Mouse (Mus musculus) kidney, embryonic 14.5 days (tissue): ENCODE measurements around the gene Ncam1. TPM values are rescaled to one million over a fixed set of nuclear protein-coding genes. Genes with fewer than 3 reads are reported as not detected.

Experiments
- ATAC-seq: fragments of 200-750 bp; cut with Nextera tagmentation; 2 replicates; pipeline ENCODE4 v1.8.0; 2017; ENCODE audit warnings: moderate number of reproducible peaks, mild to moderate bottlenecking, moderate TSS enrichment, moderate library complexity; ENCODE audit not compliant: low FRiP score, low TSS enrichment
- H3K27ac ChIP-seq: fragments of 300-500 bp; sonication (generic); 2 replicates; pipeline ENCODE4 v1.5.1; 2014; ENCODE audit warnings: low read depth, mild to moderate bottlenecking, low read length, moderate library complexity, mixed read lengths
- H3K27me3 ChIP-seq: fragments of 300-500 bp; sonication (generic); 2 replicates; pipeline ENCODE4 v1.6.1; 2014; ENCODE audit warnings: mild to moderate bottlenecking, low read length; ENCODE audit not compliant: control insufficient read depth, insufficient read depth
- H3K36me3 ChIP-seq: fragments of 300-500 bp; sonication (generic); 2 replicates; pipeline ENCODE4 v1.6.1; 2014; ENCODE audit warnings: low read length, mixed read lengths; ENCODE audit not compliant: control insufficient read depth, insufficient read depth
- H3K4me1 ChIP-seq: fragments of 300-500 bp; sonication (generic); 2 replicates; pipeline ENCODE4 v1.6.1; 2014; ENCODE audit warnings: low read length, mixed read lengths; ENCODE audit not compliant: control insufficient read depth, insufficient read depth
- H3K4me2 ChIP-seq: fragments of 300-500 bp; sonication (generic); replicated peaks from 2 replicates; pipeline ENCODE4 v1.6.1; 2014; ENCODE audit warnings: low read depth, mild to moderate bottlenecking, low read length
- H3K4me3 ChIP-seq: fragments of 300-500 bp; sonication (generic); 2 replicates; pipeline ENCODE4 v1.5.1; 2014; ENCODE audit warnings: mild to moderate bottlenecking, low read length
- H3K9ac ChIP-seq: fragments of 300-500 bp; sonication (generic); 2 replicates; pipeline ENCODE4 v1.6.1; 2014; ENCODE audit warnings: low read depth, mild to moderate bottlenecking, low read length, moderate library complexity
- H3K9me3 ChIP-seq: fragments of 300-500 bp; sonication (generic); 2 replicates; pipeline ENCODE4 v1.6.1; 2016; ENCODE audit warnings: low read length; ENCODE audit not compliant: control insufficient read depth
- WGBS: fragments of 180-500 bp; shearing (Covaris S2); extraction: QIAGEN DNeasy Blood & Tissue Kit; methylation state at CpG from one replicate; pipeline ENCODE4 v1.1.7; 2014; 5-methylcytosine and 5-hydroxymethylcytosine counted together
- polyA plus RNA-seq: library from polyadenylated mRNA; unstranded; fragments of >200 nt; fragmentation: Nextera tagmentation; extraction: Ambion mirVana; gene quantifications from 2 replicates; pipeline ENCODE4 v1.2.1, GENCODE M21; 2014

Ncam1 gene
- polyA plus RNA-seq, 1 experiment from 2014 or later, result 126 TPM

GRCm38 (mm10) chr9:49593951-49594536 lies 204.7 kb downstream of the Ncam1 start:
- H3K4me2 ChIP-seq, result no peak overlapping the region
- H3K9ac ChIP-seq, result no peak overlapping the region
- H3K4me3 ChIP-seq, result no peak overlapping the region
- WGBS, result 31% methylated on average over 10 of the region's 10 CpGs
- 0 out of 2 replicates have a peak, but pooled peaks have one; percentile 43 for ATAC-seq
- H3K9me3 ChIP-seq, result no peaks in the 10 kb centered on the region
- no peaks in the 10 kb centered on the region for H3K36me3 ChIP-seq
- no peaks in the 10 kb centered on the region for H3K27me3 ChIP-seq
- H3K4me1 ChIP-seq, result peaks cover 20% of the 10 kb centered on the region
- no peak overlapping the region for H3K27ac ChIP-seq

GRCm38 (mm10) chr9:49592006-49592405 lies 206.7 kb downstream of the Ncam1 start:
- Histone ChIP-seq H3K4me1 (peaks cover 20% of the 10 kb centered on the region), H3K9ac (no peak overlapping the region), H3K4me3 (no peak overlapping the region), H3K9me3 (no peaks in the 10 kb centered on the region), H3K36me3 (no peaks in the 10 kb centered on the region), H3K27me3 (no peaks in the 10 kb centered on the region), H3K27ac (no peak overlapping the region), H3K4me2 (no peak overlapping the region)
- WGBS, result 82% methylated on average over 2 of the region's 2 CpGs
- no peak for ATAC-seq

GRCm38 (mm10) chr9:49590261-49590660 lies 208.5 kb downstream of the Ncam1 start:
- H3K9me3 ChIP-seq, result no peaks in the 10 kb centered on the region
- peaks cover 16% of the 10 kb centered on the region for H3K4me1 ChIP-seq
- no peak for ATAC-seq
- 88% methylated on average over 4 of the region's 4 CpGs for WGBS
- H3K27me3 ChIP-seq, result no peaks in the 10 kb centered on the region
- H3K4me3 ChIP-seq, result no peak overlapping the region
- no peak overlapping the region for H3K4me2 ChIP-seq
- no peak overlapping the region for H3K27ac ChIP-seq
- no peaks in the 10 kb centered on the region for H3K36me3 ChIP-seq
- H3K9ac ChIP-seq, result no peak overlapping the region

- no peaks in the 10 kb centered on the region for H3K36me3 ChIP-seq
- H3K4me2 ChIP-seq, result no peak overlapping the region
- ATAC-seq, result no peak
- WGBS, result 97% methylated on average over 4 of the region's 4 CpGs
- no peak overlapping the region for H3K27ac ChIP-seq
- no peaks in the 10 kb centered on the region for H3K27me3 ChIP-seq
- H3K9me3 ChIP-seq, result no peaks in the 10 kb centered on the region
- no peak overlapping the region for H3K4me3 ChIP-seq
- 0 out of 2 replicates have a peak, but pooled peaks cover 1% of the 10 kb centered on the region for H3K4me1 ChIP-seq
- H3K9ac ChIP-seq, result no peak overlapping the region
Measured at GRCm38 (mm10) chr9:49577136-49577535, 221.6 kb downstream of the Ncam1 start.

GRCm38 (mm10) chr9:49571695-49572510 lies 226.8 kb downstream of the Ncam1 start:
- no peak overlapping the region for H3K9ac ChIP-seq
- H3K36me3 ChIP-seq, result peaks cover 22% of the 10 kb centered on the region
- H3K4me3 ChIP-seq, result no peak overlapping the region
- no peak overlapping the region for H3K4me2 ChIP-seq
- H3K4me1 ChIP-seq, result peaks cover 13% of the 10 kb centered on the region; the same call in 1 of the 2 replicates
- H3K9me3 ChIP-seq, result no peaks in the 10 kb centered on the region
- H3K27me3 ChIP-seq, result no peaks in the 10 kb centered on the region
- peak overlapping the region; percentile 62; the same call in 1 of the 2 replicates for H3K27ac ChIP-seq
- 0 out of 2 replicates have a peak, but pooled peaks have one; percentile 28 for ATAC-seq
- 54% methylated on average over 9 of the region's 9 CpGs for WGBS

- Histone ChIP-seq H3K4me3 (no peak overlapping the region), H3K9me3 (no peaks in the 10 kb centered on the region), H3K9ac (no peak overlapping the region), H3K4me1 (peaks cover 13% of the 10 kb centered on the region; the same call in 1 of the 2 replicates), H3K4me2 (no peak overlapping the region), H3K36me3 (peaks cover 30% of the 10 kb centered on the region), H3K27ac (peak overlapping the region; percentile 62; the same call in 1 of the 2 replicates), H3K27me3 (no peaks in the 10 kb centered on the region)
- ATAC-seq, result 0 out of 2 replicates have a peak, but pooled peaks have one; percentile 43
- 52% methylated on average over 10 of the region's 10 CpGs for WGBS
Measured at GRCm38 (mm10) chr9:49570731-49571694, 227.7 kb downstream of the Ncam1 start.

- 80% methylated on average over 7 of the region's 7 CpGs for WGBS
- Histone ChIP-seq H3K4me3 (no peak overlapping the region), H3K4me1 (peaks cover 13% of the 10 kb centered on the region; the same call in 1 of the 2 replicates), H3K9ac (no peak overlapping the region), H3K27me3 (no peaks in the 10 kb centered on the region), H3K36me3 (peaks cover 36% of the 10 kb centered on the region), H3K4me2 (no peak overlapping the region), H3K9me3 (no peaks in the 10 kb centered on the region), H3K27ac (0 out of 2 replicates have a peak overlapping the region, but pooled peaks have one; percentile 10)
- no peak for ATAC-seq
Measured at GRCm38 (mm10) chr9:49570033-49570660, 228.6 kb downstream of the Ncam1 start.

- 78% methylated on average over 2 of the region's 2 CpGs for WGBS
- no peak for ATAC-seq
- H3K36me3 ChIP-seq, result peaks cover 63% of the 10 kb centered on the region
Measured at GRCm38 (mm10) chr9:49565846-49566245, 232.9 kb downstream of the Ncam1 start.

More at GRCm38 (mm10) chr9:49565846-49566245, 232.9 kb downstream of the Ncam1 start:
- H3K4me2 ChIP-seq, result no peak overlapping the region
- H3K27me3 ChIP-seq, result no peaks in the 10 kb centered on the region
- no peak overlapping the region for H3K4me3 ChIP-seq
- H3K4me1 ChIP-seq, result peaks cover 4% of the 10 kb centered on the region; the same call in 1 of the 2 replicates
- no peak overlapping the region for H3K27ac ChIP-seq
- no peak overlapping the region for H3K9ac ChIP-seq
- H3K9me3 ChIP-seq, result no peaks in the 10 kb centered on the region
